Mouse (Mus musculus) stomach, postnatal 0 days (tissue): ENCODE data around the gene Samhd1.

Experiments
- CTCF ChIP-seq: IDR thresholded peaks from 2 replicates; pipeline ENCODE4 v1.5.1; 2016; ENCODE audit warnings: antibody characterized with exemption, low read depth, mild to moderate bottlenecking, moderate library complexity
- EP300 ChIP-seq: optimal IDR thresholded peaks from 2 replicates; pipeline ENCODE3; 2016; ENCODE audit warnings: antibody characterized with exemption

DNA sequence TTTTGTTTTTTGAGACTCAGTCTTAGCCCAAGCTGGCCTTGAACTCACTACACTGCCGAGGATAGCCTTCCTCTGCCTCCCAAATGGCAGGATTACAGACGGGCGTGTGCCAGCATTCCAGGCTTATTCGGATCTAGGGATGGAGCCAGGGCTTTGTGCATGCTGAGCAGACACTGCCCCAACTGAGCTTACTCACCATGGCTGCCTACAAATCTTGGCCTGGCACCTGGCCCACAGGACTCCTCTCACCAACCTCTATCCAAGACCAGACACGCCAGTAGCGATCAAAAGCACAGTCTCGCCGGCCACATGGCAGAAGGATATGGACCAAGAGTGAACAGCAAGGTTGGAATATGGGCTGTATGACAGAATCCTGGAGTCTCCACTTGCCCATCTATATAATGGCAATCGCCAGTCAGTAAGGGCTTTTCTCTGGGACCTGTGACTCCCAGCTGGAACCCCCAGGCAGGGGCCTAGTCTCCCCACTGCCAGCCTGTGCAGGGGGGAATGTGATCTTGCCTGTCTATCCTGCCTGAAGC lies 60.8 kb downstream of the Samhd1 start:
- TF ChIP-seq CTCF (no peak), EP300 (no peak)
